ENCODE assay signal across 23 mouse cellular contexts in genomic region chr9:66731284-66731683, GRCm38 (mm10).
"Had no signal": no experiment of that assay in that cellular context is flagged by ENCODE, and none has a peak within 500 bp of the region (broad histone marks: within the 10 kb centered on the region; RNA-seq: fewer than 3 reads in every experiment).

No protein-coding gene starts in this region.

- H3K4me3 ChIP-seq: intestine, embryonic 15.5 days; kidney, embryonic 15.5 days; liver, embryonic 12.5 days; liver, embryonic 15.5 days; lung, embryonic 15.5 days; megakaryocyte, embryonic 14.5 days; midbrain, embryonic 10.5 days; midbrain, embryonic 15.5 days; neural tube, embryonic 12.5 days; neural tube, embryonic 15.5 days had no signal

- H3K9me3 ChIP-seq: intestine, embryonic 15.5 days; kidney, embryonic 15.5 days; liver, embryonic 12.5 days; liver, embryonic 15.5 days; lung, embryonic 15.5 days; midbrain, embryonic 10.5 days; midbrain, embryonic 15.5 days; neural tube, embryonic 12.5 days; neural tube, embryonic 15.5 days had no signal

- H3K27ac ChIP-seq: intestine, embryonic 15.5 days; kidney, embryonic 15.5 days; liver, embryonic 12.5 days; liver, embryonic 15.5 days; lung, embryonic 15.5 days; midbrain, embryonic 10.5 days; midbrain, embryonic 15.5 days; neural tube, embryonic 12.5 days; neural tube, embryonic 15.5 days had no signal

- H3K27me3 ChIP-seq: intestine, embryonic 15.5 days; kidney, embryonic 15.5 days; liver, embryonic 15.5 days; lung, embryonic 15.5 days; midbrain, embryonic 15.5 days; neural tube, embryonic 12.5 days; neural tube, embryonic 15.5 days had no signal

- DNase-seq: kidney, adult 11 months; kidney, adult 8-10 months; kidney, postnatal 10 days; kidney, postnatal 36 days; layer of hippocampus, adult 9-11 months; liver; lung, adult 18-20 months; lung, postnatal 10 days; lung, postnatal 36 days; right cerebral cortex, adult 18-20 months; right cerebral cortex, postnatal 14 days; right cerebral cortex, postnatal 4 days; thymus, postnatal 25 days had no signal

- H3K4me2 ChIP-seq: intestine, embryonic 15.5 days; kidney, embryonic 15.5 days; liver, embryonic 12.5 days; liver, embryonic 15.5 days; lung, embryonic 15.5 days; midbrain, embryonic 15.5 days; neural tube, embryonic 12.5 days; neural tube, embryonic 15.5 days had no signal

- ATAC-seq: intestine, embryonic 15.5 days; liver, embryonic 12.5 days; midbrain, embryonic 15.5 days had no signal

- H3K9ac ChIP-seq: intestine, embryonic 15.5 days; kidney, embryonic 15.5 days; liver, embryonic 12.5 days; liver, embryonic 15.5 days; lung, embryonic 15.5 days; midbrain, embryonic 15.5 days; neural tube, embryonic 12.5 days; neural tube, embryonic 15.5 days had no signal

- H3K36me3 ChIP-seq: intestine, embryonic 15.5 days; kidney, embryonic 15.5 days; liver, embryonic 12.5 days; liver, embryonic 15.5 days; lung, embryonic 15.5 days; midbrain, embryonic 10.5 days; midbrain, embryonic 15.5 days; neural tube, embryonic 12.5 days; neural tube, embryonic 15.5 days had no signal
